Mouse (Mus musculus): ENCODE results near the gene Fth1. TPM values are rescaled to one million over a fixed set of nuclear protein-coding genes. Genes with fewer than 3 reads are reported as not detected.
A peak's percentile ranks its signal among the peaks of the same experiment; 100 is the strongest.

Fth1 gene
- polyA plus RNA-seq, 1 experiment, result 3,721 TPM

- DNase-seq (ENCODE audit: extremely low spot score in 1 of 2, low spot score in 1 of 2), result no peak
These were observed 8.9 kb downstream of the Fth1 start for GRCm38 (mm10) chr19:9989171-9989883.

- DNase-seq (ENCODE audit: extremely low spot score in 1 of 2, low spot score in 1 of 2), result no peak
These were observed 9.5 kb downstream of the Fth1 start for GRCm38 (mm10) chr19:9989884-9990256.

- peak in 1 of 2 experiments; percentile 90 for DNase-seq (ENCODE audit: extremely low spot score in 1 of 2, low spot score in 1 of 2)
These were observed 10.9 kb downstream of the Fth1 start for GRCm38 (mm10) chr19:9991304-9991703.

- DNase-seq (ENCODE audit: extremely low spot score in 1 of 2, low spot score in 1 of 2), result no peak
These were observed 11.9 kb downstream of the Fth1 start for GRCm38 (mm10) chr19:9992011-9992958.

GRCm38 (mm10) chr19:9993036-9993656, 12.7 kb downstream of the Fth1 start:
- DNase-seq (ENCODE audit: extremely low spot score in 1 of 2, low spot score in 1 of 2), result peak; percentile 53 to 87

GRCm38 (mm10) chr19:9997204-9998062, 17.0 kb downstream of the Fth1 start:
- no peak for DNase-seq (ENCODE audit: extremely low spot score in 1 of 2, low spot score in 1 of 2)

- DNase-seq (ENCODE audit: extremely low spot score in 1 of 2, low spot score in 1 of 2), result no peak
These were observed 17.6 kb downstream of the Fth1 start for GRCm38 (mm10) chr19:9998063-9998416.

- no peak for DNase-seq (ENCODE audit: extremely low spot score in 1 of 2, low spot score in 1 of 2)
These were observed 18.5 kb downstream of the Fth1 start for GRCm38 (mm10) chr19:9998736-9999486.

GRCm38 (mm10) chr19:10000330-10000729, 19.9 kb downstream of the Fth1 start:
- peak in 1 of 2 experiments; percentile 60 for DNase-seq (ENCODE audit: extremely low spot score in 1 of 2, low spot score in 1 of 2)

- no peak for DNase-seq (ENCODE audit: extremely low spot score in 1 of 2, low spot score in 1 of 2)
These were observed 21.0 kb downstream of the Fth1 start, which contains the start of the genes Best1 and Rab3il1 for GRCm38 (mm10) chr19:10001206-10001969. TSS of gene Best1 (minus strand) at chr19:10001633. TSS of gene Rab3il1 (plus strand) at chr19:10001669.

- no peak for DNase-seq (ENCODE audit: extremely low spot score in 1 of 2, low spot score in 1 of 2)
These were observed 23.3 kb downstream of the Fth1 start for GRCm38 (mm10) chr19:10003696-10004095.

- no peak for DNase-seq (ENCODE audit: extremely low spot score in 1 of 2, low spot score in 1 of 2)
These were observed 31.0 kb downstream of the Fth1 start for GRCm38 (mm10) chr19:10011408-10011807.

GRCm38 (mm10) chr19:10012827-10013278, 32.5 kb downstream of the Fth1 start:
- DNase-seq (ENCODE audit: extremely low spot score in 1 of 2, low spot score in 1 of 2), result no peak

GRCm38 (mm10) chr19:10013348-10013747, 33.0 kb downstream of the Fth1 start:
- no peak for DNase-seq (ENCODE audit: extremely low spot score in 1 of 2, low spot score in 1 of 2)

GRCm38 (mm10) chr19:10013913-10014312, 33.5 kb downstream of the Fth1 start:
- no peak for DNase-seq (ENCODE audit: extremely low spot score in 1 of 2, low spot score in 1 of 2)

- DNase-seq (ENCODE audit: extremely low spot score in 1 of 2, low spot score in 1 of 2), result no peak
These were observed 34.4 kb downstream of the Fth1 start for GRCm38 (mm10) chr19:10014824-10015223.

- no peak for DNase-seq (ENCODE audit: extremely low spot score in 1 of 2, low spot score in 1 of 2)
These were observed 35.0 kb downstream of the Fth1 start for GRCm38 (mm10) chr19:10015442-10015841.

GRCm38 (mm10) chr19:10016151-10016550, 35.8 kb downstream of the Fth1 start:
- no peak for DNase-seq (ENCODE audit: extremely low spot score in 1 of 2, low spot score in 1 of 2)

All from frontal cortex, adult 2 months (tissue).